Mouse (Mus musculus): ENCODE measurements around the gene Sema3f.

Gene Sema3f

DNA sequence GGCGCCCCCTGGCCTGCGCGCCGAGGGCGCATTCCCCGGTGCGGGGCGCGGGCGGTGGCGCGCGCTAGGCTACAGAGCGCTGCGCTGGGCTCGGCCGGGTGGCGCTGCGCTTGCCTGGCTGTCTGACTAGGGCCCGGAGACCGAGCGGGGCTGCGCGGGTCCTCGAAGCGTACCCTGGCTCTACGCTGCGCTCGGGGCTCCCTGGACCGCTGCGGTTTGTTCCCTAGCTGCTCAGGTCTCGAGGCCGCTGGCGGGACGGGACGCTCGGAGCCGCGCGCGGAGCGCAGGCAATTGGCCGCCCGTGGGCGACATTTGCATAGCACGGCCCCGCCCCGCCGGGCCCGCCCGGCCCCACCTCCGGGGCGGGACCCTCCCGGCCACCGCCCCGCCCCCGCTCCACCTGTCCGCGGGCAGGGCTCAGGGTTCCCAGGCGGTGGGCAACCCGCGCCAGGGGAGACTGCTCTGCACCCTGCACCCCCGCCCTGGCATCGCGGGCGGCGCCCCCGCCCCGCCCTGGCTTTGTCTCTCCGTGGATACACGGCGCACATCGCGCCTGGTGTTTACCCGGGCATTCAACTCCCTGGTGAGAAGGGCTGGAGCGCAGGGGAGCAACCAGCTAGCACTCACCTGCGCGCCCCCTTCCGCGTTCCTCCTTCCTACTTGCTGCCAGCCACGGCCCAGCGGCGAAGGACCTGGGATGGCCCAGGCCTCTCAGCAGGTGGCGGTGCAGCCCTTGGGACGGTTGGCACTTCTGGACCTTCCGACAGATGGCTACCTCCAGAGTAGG is at the start of gene Sema3f:
Gene Sema3f (minus strand): TSS at position 779 of the 787 bp plus-strand sequence.
- peak; percentile 88 for DNase-seq (ENCODE audit: low spot score)

DNA sequence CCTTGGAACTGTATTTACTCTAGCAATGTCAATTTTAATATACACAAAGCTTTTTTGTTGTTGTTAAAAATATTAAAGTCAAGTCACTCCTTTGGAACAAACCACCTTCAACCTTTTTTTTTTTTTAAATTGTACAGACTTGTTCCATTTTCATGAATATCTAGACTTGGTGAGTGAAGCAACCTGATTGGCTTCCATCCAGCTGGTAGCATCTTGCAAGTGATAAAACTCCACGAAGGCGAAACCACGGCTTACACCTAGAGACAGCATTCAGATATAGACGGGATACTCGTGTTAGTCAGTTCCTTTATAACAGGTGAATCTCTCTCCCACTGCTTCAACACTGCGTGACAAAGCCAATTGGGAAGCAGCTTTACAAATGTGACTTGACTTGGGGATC is 49.3 kb upstream of the Sema3f start:
- no peak for DNase-seq (ENCODE audit: low spot score)

DNA sequence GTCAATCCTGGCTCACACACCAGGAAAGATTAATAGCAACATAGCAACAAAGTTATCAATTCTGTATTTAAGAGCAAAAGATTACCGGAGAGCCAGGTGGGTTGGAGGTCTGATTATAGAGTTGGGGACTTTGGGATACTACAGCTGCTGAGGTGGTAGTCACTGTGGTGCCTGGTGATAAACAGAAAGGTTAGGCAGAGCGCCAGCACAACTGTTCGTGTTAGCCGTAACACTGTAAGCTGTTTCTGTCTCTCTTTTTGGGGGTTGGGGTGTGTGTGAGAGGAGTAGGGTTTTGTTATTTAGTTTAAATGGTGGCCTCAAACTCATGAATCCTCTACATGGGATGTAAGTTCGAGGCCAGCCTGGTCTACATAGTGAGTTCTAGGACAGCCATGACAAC is 40.1 kb upstream of the Sema3f start:
- no peak for DNase-seq (ENCODE audit: low spot score)

DNA sequence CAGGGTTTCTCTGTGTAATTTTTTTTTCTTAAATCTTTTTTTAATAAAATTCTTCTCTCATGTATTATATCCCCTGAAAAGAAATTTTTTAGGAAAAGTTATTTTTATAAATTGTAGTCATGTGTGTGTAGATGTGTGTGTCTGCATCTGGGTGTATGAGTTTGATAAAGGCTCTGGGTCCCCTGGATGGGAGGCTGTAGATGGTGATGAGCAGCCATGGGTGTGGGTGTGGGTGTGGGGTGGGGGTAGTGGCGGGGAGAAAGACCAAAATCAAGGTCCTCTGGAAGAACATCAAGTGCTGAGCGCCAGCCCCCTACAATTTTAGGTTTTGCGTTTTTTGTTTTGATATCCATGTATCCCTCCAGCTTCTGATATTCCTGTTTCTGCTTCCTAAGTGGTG is 37.8 kb upstream of the Sema3f start:
- DNase-seq (ENCODE audit: low spot score), result no peak

DNA sequence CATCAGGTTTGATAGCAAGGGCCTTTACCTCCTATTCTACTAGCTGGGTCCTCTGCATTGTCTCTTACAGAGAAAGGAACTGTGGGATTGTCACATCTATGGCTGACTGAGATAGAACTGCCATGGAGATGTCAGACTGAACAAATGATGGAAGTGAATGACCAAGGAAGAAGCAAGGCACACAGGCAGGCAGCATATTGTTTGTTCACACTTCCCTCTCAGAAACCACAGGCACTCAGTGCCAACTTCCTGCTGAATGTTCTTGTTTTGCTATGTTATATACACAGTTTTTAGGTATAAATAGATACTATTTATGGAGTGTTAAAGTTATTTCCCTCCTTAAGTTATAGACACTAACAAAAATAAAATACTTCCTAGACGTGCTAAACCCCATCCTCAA is 37.0 kb upstream of the Sema3f start:
- DNase-seq (ENCODE audit: low spot score), result no peak

DNA sequence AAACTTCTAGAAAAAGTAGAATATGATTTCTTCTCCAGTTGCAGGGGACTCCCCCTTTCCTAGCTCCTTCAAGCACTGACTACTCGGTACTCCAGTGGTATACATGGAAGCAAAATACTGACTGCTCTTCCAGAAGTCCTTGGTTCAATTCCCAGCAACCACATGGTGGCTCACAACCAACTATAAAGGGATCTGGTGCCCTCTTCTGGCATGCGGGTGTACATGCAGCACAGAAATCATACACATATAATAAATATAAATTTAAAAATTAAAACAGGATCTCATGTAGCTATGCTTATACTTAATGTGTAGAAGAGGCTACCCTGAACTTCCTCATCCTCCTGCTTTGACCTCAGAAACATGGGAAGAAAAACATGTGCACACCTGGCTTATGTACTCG is 36.4 kb upstream of the Sema3f start:
- no peak for DNase-seq (ENCODE audit: low spot score)

DNA sequence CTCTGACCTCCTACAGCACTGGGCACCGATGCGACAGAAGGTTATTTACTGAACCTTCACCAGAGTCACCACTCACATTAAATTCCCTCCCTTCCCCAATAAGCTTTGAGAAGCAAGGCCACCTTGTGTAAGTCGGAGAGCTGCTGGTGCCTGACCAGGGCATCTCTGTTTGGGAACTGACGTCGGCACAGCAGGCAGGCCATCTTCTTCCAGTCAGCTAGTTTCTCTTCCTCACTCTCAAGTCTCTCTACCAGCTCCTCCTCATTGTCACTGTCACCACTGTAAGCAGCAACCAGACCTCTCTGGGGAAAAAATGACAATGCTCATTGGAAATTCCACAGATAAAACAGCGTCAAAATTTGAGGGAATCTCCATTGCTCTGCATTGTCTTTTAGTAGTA is 33.8 kb upstream of the Sema3f start:
- DNase-seq (ENCODE audit: low spot score), result no peak

DNA sequence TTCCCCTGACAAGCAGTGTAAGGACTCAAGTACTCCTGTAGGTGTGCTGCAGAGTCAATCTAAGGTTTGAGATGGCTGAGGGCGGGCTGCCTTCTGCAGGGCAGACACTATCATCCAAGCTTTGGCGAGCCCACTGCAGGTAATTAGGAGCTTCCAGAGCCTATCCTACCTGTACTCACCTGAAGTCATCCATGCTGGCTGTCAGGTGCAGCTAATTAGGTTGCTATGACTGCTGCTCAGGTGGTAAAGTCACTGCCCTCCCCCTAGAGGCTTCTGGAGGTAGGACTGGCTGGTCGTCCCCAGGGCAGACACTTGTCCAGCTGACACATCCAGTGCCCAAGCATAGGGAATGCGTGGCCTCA is 28.5 kb upstream of the Sema3f start:
- DNase-seq (ENCODE audit: low spot score), result no peak

DNA sequence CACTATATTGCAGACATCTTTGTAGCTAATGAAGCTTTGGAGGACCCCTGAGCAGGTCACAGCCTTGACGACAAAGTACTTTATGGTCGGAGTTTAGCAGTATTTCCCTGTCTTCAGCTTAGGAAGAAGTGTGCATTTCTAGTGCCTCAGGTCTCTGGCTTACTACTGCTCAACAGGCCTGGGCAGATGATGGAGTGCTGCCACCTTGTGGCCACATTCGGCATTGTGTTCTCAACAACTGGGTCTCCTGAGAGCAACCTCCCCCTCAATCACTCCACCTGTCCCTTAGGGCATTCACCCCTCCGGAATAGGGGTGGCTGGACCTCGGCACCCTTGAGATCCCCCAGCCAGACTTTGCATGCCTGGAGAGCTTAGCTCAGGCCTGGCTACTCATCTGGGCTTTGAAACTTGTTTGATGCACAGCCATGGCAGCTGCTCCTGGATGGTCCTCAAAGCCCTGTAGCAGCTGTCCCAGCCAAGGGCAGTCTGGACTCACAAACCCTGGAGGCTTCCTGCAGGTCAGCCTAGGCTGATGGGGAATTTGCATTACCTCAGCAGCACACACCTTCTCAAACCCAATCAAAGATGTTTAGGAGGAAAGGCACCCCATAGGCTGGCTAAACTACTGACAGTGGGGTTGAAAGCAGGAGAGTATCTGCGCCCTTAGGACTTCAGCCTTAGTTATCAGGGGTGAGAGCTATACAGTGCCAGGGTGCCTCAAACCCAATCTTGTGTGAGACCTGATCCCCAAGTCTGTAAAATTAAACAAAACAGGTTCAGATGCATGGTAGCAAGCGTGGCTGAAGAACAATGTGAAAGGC is 28.0 kb upstream of the Sema3f start:
- DNase-seq (ENCODE audit: low spot score), result peak; percentile 86

DNA sequence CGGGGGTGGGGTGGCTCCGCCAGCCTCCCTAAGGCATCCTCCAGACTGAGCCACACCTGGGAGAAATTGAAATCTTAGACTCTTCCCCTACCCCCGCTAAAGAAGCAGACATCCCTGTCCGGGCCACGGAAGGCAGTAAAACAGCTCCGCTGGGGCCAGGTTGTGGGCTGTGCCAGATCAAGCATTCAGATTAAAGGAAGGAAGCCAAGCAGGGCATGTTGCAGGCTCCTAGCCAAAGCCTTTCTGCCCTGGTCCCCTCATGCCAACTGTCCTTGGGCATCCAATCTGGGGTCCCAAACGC is 25.9 kb upstream of the Sema3f start:
- peak; percentile 56 for DNase-seq (ENCODE audit: low spot score)

DNA sequence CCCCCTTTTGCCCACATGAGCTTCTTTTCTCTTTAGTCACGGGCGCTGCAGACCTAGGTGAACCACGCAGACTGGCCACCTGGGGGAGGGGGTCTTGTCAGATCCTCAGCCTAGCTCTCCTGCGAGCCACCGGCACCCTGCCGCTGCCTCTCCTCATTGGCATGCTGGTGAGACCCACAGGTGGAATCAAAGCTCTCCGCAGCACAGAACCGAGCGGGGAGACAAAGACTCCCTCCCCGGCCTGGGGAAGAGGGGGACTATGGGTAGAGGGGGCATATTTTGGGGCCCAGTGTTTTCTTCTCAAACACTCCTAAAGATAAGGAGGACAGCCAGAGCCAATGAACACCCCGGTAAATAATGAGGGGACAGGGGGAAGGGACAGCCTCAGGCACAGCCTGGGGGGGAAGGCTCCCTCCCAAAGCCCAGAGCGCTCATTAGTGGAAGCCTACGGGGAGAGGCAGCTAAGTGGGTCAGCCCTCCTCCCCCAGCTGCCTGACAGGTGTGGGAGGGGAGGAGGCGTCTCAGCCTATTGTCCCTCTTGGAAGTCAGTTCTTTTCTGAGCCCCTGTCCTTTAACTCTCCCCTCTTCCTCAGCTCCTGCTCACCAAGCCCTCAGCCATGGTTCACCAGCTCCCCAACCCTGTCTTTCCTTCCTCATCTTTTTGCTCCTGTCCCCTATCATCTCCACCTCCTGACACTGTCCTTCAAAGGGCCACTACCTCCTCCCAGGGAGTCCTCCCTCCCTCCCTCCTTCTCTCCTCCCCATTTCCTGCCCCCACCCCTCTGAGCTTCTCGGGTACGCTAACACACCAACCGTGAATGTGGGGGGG is 25.3 kb upstream of the Sema3f start:
- no peak for DNase-seq (ENCODE audit: low spot score)

DNA sequence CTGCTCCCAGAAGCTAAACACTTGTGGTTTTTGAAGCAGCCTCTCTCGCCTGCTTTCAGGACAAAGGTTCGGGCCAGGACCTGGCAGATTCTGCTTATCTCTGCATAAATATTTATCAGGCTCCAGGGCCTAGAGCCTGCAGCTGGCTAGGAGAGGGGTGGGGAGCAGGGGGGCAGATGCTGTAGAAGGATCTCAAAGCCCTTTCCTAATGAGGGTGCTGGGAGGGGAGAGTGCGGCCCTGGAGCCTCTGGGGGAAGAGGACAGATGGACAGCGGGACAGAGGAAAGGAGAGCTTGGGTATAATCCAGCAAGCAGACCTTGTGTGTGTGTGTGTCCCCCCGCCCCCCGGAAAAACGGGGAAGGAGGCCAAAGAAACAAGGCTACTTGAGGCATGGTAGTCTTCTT is 24.3 kb upstream of the Sema3f start:
- DNase-seq (ENCODE audit: low spot score), result no peak

DNA sequence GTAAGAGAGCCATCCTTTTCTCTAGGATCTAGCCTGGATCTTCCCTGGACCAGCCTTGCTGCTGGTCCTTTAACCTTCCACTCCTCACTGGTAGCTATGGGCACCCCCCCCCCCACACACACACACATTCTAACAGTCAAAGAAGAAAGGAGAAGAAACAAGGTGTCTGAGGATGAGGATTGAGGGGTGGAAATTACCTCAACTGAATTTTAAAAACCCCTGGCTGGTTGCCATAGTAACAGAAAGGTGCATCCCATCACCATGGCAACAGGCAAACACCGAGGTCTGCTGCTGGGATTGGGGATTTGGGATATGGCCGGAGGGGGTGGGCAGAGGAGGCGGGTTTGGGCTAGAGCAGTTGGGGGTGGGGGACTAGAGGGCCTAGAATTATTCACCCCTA is 19.4 kb upstream of the Sema3f start:
- DNase-seq (ENCODE audit: low spot score), result no peak

DNA sequence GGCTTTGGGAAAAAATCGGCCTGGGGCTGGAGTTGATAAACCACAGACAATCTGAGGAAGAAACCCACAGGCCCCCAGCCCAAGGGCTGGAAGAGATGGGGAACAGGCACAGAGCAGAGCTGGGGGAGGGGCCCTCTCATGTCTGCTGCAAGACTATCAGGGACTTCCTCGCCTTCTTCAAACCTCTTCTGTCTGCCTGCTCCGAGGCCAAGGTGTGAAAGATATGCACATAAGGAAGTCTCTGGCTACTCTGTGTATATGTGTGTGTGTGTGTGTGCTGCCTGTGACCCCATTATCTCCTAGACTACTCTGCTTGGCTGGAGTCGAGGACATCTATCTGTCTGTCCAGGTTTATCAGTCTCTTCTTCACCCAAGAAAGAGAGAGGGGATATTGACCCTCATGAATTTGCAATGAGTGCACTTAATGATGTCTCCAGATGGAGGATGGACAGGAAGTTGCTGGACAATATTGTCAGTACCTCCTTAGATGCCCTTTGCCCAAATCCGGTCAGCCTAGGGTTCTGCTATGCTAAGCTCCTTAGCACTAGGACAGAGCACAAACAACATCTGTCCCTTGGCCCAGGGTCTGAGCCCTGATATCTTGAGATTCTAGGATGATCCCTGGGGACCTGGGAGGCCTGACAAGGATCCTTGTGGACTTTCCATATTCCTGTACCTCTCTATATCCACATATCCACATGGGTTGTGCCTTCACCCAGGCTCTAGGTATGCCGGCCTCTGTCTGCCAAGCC is 18.8 kb upstream of the Sema3f start:
- no peak for DNase-seq (ENCODE audit: low spot score)

DNA sequence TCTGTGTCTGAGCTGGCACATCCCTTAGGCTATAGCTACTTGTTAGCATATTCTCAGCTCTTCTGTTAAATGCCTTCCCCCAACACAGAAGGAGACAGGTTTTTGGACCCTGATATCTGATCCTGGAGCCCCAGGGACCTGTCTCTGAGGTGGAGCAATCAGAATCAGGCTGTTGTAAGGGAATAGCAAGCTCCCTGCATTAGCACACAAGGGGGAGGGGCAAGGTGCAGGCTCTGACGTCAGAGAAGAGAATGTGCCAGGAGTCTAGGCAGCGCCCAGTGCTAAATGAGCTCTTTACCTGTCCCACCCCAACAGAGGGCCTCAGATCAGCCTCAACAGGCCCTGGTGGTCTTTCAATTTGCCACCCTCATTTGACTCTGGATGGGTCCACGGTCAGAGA is 16.8 kb upstream of the Sema3f start:
- DNase-seq (ENCODE audit: low spot score), result no peak

DNA sequence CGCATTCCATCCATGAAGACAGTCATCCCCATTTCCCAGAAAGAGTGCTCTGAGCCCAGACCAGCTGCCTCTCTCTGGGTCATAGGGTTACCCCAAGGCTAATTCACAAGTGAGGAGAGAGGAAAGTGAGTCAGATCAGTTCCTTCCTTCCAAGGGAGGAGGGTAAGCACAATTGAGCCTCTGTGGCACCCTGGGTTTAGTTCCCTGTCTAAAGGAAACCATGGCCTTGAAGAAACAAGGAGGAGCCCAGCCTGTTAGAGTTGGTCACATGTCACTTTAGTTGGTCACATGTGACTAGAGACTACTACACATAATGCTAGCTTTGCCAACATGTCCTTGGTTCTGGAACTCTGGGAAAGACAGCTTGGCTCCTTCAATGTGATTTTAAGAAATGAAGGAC is 14.5 kb upstream of the Sema3f start:
- no peak for DNase-seq (ENCODE audit: low spot score)

DNA sequence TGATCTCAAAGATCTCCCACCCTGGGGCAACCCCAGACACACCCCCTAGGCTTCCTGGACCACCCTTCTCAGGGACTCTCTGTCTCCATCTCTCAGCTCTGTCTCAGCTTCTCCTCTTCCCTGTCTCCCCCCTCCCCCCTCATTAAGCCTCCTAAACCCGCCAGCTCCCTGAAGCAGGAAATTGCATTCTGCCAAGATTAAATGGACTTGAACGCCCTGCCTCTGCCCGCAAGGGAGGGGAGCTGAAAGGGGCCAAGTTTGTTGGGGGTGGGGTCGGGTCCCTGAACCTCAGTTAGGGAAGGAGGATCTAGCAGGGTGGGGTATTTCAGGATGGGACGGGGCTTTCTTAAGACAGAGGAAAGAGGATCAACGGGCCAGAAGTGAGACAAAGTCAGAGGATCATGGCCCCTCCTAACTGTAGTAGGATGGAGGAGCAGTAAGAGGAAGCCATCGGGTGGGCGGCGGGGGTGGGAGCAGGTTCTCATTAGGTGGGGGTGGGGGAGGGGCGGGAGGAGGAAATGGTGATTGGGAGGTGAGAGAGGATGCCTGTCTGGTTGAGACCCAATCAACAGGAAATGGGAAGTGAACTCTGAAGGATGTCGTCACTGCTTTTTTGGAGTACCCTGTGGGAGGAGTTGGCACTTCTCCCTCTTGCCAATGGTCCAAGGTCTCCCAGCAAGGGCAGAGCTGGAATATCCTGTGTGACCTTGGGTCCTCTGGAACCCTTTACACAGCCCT is 13.7 kb upstream of the Sema3f start:
- no peak for DNase-seq (ENCODE audit: low spot score)

DNA sequence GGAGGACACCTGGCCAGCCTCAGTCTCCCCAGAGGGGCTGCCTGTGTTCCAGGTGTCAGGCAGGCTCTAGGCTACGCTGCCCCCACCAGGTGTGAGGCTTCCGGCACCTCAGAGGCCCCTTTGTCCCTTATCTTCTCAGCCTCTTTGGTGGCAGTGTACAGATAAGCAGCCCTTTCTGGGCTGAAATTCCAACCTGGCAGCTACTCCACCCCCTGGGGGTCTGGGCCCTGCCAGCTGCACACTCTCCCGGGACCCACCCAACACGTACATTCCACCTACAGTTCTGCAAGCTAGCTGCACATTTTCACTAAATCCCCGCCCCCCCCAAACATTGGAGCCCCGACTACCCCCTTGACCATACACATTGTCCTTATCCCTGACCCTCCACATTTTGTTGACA is 13.0 kb upstream of the Sema3f start:
- DNase-seq (ENCODE audit: low spot score), result no peak

DNA sequence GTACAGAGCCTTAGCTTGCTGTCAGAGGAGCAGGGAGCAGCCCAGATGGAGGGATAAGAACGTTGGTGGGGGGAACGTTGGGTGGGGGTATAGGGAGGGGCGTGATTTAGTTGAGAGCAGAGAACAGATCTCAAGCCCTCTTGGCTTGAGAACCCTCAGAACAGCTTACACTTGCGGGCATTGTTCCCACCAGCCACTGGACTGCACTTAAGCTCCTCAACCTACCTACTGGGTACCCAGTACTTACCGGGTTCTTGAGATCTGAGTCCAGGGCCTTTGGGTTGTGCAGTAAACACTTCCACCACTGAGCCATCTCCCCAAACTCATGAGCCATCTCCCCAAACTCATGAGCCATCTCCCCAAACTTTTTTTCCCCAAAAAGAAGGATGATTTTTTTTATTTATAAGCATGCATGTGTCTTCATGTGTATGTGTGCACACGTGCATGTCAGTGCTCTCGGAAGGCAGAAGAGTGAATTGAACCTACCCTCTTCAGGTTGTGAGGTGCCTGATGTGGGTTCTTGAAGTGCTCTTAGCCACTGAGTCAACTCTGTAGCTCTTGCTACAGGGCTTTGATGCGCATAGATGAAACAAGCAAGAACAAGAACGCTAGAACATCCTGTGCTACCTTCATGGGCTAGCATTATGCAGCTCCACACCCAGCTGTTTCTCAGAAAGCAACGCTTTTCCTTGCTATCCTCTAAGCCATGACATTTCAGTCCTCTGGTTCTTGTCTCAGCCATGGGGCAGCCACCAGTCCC is 8.7 kb upstream of the Sema3f start:
- no peak for DNase-seq (ENCODE audit: low spot score)

DNA sequence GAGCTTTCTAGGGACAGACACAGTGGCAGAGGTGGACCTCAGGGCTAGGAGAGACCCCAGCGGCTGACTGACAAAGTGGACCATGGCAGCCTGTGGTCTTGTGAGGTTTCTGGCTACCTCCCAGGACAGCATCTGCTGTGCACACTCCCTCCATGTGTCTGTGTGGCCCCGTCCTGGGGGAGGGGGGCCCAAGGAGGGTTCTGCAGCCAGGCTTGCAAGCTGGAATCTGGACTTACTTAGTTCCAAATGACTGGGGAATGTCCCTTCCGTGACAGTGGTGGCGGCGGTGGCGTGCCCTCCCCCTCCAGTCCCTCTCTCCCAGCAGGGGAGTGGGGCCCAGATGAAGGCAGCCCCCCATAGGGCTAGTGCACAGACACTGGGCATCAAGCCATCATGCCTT is 6.7 kb upstream of the Sema3f start:
- DNase-seq (ENCODE audit: low spot score), result no peak

DNA sequence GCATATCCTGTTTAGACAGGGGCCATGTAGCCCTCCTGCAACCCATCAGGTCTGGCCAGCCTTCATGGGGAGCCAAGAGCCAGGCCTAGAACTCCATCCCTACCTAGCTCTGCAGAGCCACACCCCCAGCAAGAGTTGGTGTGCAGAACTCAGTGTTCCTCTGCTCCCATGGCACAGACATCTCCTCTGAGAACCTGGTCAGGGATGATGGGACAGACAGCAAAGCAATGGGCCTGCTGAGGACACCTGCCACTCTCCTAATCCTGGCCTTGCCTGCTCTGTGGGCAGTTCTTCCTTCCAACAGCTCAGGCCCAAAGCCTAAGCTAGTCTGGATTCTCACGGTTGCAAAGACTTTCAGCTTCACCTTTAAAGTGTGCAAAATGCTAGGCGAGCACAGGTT is 5.4 kb upstream of the Sema3f start:
- no peak for DNase-seq (ENCODE audit: low spot score)

Data from urinary bladder, postnatal 14 days (tissue).